Mouse (Mus musculus) B cell, adult 62 days (primary cell): Measurements from ENCODE around the gene Dpf1. TPM values are rescaled to one million over a fixed set of nuclear protein-coding genes. Genes with fewer than 3 reads are reported as not detected.

ENCODE experiments used
- total RNA-seq: library from RNA; stranded (reverse); gene quantifications from 4 replicates; pipeline ENCODE4 v1.2.4, GENCODE M21; 2023

Dpf1 gene
- 0.61 to 1.1 TPM (median 0.81 TPM) in 4 replicates for total RNA-seq

DNA sequence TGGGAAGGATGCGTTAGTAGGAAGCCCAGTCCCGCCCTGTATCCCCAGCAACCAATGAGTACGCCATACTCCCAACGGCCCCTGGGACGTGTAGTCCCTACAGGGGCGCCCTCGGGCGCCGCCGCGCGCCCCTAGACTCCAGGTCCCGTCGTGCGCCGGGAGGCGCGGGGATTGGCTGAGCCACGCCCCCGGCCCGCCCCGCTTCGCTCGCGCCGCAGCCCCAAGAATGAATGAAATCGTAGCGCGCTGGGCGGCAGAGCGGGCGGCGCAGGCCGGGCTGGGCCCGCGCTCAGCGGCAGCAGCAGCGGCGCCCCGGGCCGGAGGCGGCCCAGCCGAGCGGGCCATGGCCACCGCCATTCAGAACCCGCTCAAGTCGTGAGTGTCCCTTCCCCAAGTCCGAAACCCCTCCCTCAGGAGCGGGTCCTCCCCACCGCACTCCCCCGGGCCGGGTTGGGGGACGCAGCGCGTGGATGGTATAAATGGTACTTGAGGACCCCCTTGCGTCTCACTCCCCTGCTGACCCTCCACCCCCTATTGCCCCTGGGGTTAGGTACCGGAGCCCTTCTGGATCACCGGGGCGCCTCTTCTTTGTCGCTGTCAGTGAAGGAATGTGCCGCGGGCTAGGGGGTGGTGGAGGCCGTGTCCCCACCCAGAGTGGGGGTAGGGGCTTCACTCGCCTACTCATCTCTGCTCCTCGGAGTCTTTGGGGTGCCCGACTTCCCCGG lies at the start of gene Dpf1:
Gene Dpf1, plus strand, starts transcription at position 214 of the 725 bp plus-strand sequence.

DNA sequence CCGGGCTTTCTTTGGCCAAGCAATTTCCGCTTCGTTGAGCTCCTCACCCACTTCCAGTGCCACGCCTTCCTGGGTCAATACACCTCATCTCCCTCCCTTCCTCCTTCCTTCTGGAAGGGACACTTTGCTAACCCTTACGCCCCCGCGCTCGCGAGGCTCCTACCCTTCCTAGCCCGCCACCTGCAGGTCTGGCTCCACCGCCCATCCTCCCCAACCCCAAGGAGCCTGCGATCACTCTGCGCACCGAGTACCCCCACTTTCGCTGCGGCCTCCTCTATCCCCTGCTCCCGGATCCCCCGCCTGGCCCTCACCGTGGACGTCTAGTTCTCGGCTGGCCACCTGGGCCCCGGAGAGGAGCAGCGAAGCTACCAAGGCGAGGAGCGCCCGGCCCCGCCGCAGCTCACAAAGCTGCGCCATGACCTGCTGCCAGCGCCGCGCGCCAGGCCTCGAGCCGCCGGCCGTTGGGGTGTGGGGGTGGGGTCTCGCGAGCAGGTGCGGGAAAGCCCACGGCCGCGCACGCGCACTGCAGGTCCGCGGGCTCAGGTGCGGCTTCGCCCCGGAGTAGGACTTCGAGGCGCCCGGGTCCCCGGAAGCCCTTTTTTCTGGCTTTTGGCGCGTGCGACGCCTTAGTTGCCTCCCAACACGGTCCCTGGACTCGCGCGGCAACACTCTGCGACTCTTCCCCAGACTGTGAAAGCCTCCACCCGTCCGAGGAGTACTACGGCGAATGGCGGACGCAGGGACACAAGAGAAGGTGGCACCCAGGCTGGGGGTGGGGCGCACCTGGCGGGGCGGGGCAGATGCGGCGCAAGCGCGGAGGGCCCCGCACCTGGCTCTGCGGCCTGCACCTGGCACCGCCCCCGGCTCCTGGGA lies 22.3 kb upstream of the Dpf1 start, which contains the start of gene Spint2:
Gene Spint2, minus strand, starts transcription at position 712 of the 873 bp plus-strand sequence.

DNA sequence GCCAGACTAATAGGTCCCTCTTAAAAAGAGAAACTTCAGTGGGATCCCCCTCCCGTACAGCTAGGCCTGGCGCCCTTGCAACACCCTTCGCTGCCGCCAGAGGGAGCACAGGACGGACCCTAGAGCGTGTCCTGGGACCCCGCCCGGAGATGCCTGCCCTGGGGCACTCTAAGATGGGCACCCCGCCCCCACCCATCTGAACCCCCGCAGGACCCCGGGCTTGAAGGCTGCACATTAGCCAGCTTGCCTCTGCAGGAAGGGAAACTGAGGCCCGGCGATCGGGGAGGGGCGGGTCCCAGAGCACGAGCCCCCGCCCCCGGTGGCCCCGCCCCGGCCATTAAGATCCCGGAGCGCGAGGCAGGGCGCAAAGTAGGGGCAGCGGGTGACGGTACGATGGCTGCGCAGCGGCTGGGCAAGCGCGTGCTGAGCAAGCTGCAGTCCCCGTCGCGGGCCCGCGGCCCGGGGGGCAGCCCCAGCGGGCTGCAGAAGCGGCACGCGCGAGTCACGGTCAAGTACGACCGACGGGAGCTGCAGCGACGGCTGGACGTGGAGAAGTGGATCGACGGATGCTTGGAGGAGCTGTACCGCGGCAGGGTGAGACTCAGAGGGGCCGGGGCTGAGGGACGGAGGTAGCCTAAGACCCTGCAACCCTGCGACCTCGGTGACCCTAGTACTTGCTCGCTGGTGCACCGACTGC lies 14.7 kb upstream of the Dpf1 start, which contains the start of gene Ppp1r14a:
Gene Ppp1r14a, plus strand, starts transcription at position 367 of the 697 bp plus-strand sequence.

Other genes starting within 250 kb of the Dpf1 start
- 0.18 to 0.60 TPM (median 0.46 TPM) in 4 replicates for gene Ryr1, start 178.8 kb upstream of the Dpf1 start, total RNA-seq
- gene Rasgrp4, start 169.1 kb upstream of the Dpf1 start, total RNA-seq, result 3.2 to 5.5 TPM (median 3.9 TPM) in 4 replicates
- 25.1 to 29.8 TPM (median 26.9 TPM) in 4 replicates for gene Fam98c, start 147.7 kb upstream of the Dpf1 start, total RNA-seq
- 0.33 TPM in 1 of 4 replicates, not detected in the others for gene Ggn, start 133.7 kb upstream of the Dpf1 start, total RNA-seq
- gene Spred3, start 133.5 kb upstream of the Dpf1 start, total RNA-seq, result 1.3 to 3.5 TPM (median 2.6 TPM) in 4 replicates
- 226 to 244 TPM (median 237 TPM) in 4 replicates for gene Psmd8, start 123.2 kb upstream of the Dpf1 start, total RNA-seq
- 1.5 to 3.6 TPM (median 1.8 TPM) in 4 replicates for gene Catsperg1, start 89.9 kb upstream of the Dpf1 start, total RNA-seq
- 1.0 to 1.4 TPM (median 1.2 TPM) in 4 replicates for gene Kcnk6, start 71.4 kb upstream of the Dpf1 start, total RNA-seq
- 21.5 to 26.9 TPM (median 23.7 TPM) in 4 replicates for gene Yif1b, start 65.6 kb upstream of the Dpf1 start, total RNA-seq
- 0.66 to 3.5 TPM (median 3.3 TPM) in 4 replicates for gene 2200002D01Rik, start 55.5 kb upstream of the Dpf1 start, total RNA-seq
- 34.2 to 44.3 TPM (median 35.8 TPM) in 4 replicates for gene Spint2, start 22.0 kb upstream of the Dpf1 start, total RNA-seq
- not detected in 4 replicates for gene Ppp1r14a, start 14.6 kb upstream of the Dpf1 start, total RNA-seq
- 45.1 to 52.9 TPM (median 48.8 TPM) in 4 replicates for gene Sipa1l3, start 214.7 kb downstream of the Dpf1 start, total RNA-seq